Mouse (Mus musculus) liver, embryonic 12.5 days (tissue): ENCODE results near the gene Tex12. TPM values are rescaled to one million over a fixed set of nuclear protein-coding genes. Genes with fewer than 3 reads are reported as not detected.

ENCODE experiments used
- polyA plus RNA-seq: library from polyadenylated mRNA; unstranded; fragments of >200 nt; fragmentation: Nextera tagmentation; extraction: Ambion mirVana; gene quantifications from 2 replicates; pipeline ENCODE4 v1.2.1, GENCODE M21; 2016

Tex12 gene
- polyA plus RNA-seq, 1 experiment from 2014 or later, result not detected

Other genes with a start within 250 kb of the Tex12 start
- gene Rpl10-ps3, start 216.4 kb downstream of the Tex12 start, polyA plus RNA-seq, result 241 and 251 TPM in 2 replicates
- 0.15 and 0.23 TPM in 2 replicates for gene Plet1, start 66.8 kb downstream of the Tex12 start, polyA plus RNA-seq
- gene Pts, start 32.6 kb downstream of the Tex12 start, polyA plus RNA-seq, result 46.8 and 47.6 TPM in 2 replicates
- gene Il18, start 6.5 kb downstream of the Tex12 start, polyA plus RNA-seq, result 2.3 and 3.1 TPM in 2 replicates
- 0.18 TPM in 2 replicates for gene Bco2, start 6.1 kb downstream of the Tex12 start, polyA plus RNA-seq
- 344 and 352 TPM in 2 replicates for gene Sdhd, start 42.5 kb upstream of the Tex12 start, polyA plus RNA-seq
- 229 and 237 TPM in 2 replicates for gene Timm8b, start 42.6 kb upstream of the Tex12 start, polyA plus RNA-seq
- 1.9 and 2.4 TPM in 2 replicates for gene Pih1d2, start 56.0 kb upstream of the Tex12 start, polyA plus RNA-seq
- gene Nkapd1, start 56.1 kb upstream of the Tex12 start, polyA plus RNA-seq, result 12.5 and 13.1 TPM in 2 replicates
- gene Dlat, start 98.5 kb upstream of the Tex12 start, polyA plus RNA-seq, result 47.2 and 47.9 TPM in 2 replicates
- gene Dixdc1, start 178.2 kb upstream of the Tex12 start, polyA plus RNA-seq, result 1.1 and 1.2 TPM in 2 replicates
- 2.0 and 2.5 TPM in 2 replicates for gene 2310030G06Rik, start 185.2 kb upstream of the Tex12 start, polyA plus RNA-seq
- gene Cryab, start 190.0 kb upstream of the Tex12 start, polyA plus RNA-seq, result 6.6 and 7.8 TPM in 2 replicates
- 0.82 and 1.2 TPM in 2 replicates for gene Hspb2, start 191.0 kb upstream of the Tex12 start, polyA plus RNA-seq
- gene Fdxacb1, start 206.9 kb upstream of the Tex12 start, polyA plus RNA-seq, result 11.5 and 13.7 TPM in 2 replicates
- 20.9 and 23.1 TPM in 2 replicates for gene Alg9, start 213.7 kb upstream of the Tex12 start, polyA plus RNA-seq
- 14.5 and 15.1 TPM in 2 replicates for gene 1110032A03Rik, start 214.2 kb upstream of the Tex12 start, polyA plus RNA-seq